Mouse (Mus musculus): Measurements from ENCODE around the gene Mcts2.

The Mcts2 gene

GRCm38 (mm10) chr2:152686399-152686798 is 436 bp upstream of the Mcts2 start:
- DNase-seq (ENCODE audit: low read depth, low spot score), result no peak

DNA sequence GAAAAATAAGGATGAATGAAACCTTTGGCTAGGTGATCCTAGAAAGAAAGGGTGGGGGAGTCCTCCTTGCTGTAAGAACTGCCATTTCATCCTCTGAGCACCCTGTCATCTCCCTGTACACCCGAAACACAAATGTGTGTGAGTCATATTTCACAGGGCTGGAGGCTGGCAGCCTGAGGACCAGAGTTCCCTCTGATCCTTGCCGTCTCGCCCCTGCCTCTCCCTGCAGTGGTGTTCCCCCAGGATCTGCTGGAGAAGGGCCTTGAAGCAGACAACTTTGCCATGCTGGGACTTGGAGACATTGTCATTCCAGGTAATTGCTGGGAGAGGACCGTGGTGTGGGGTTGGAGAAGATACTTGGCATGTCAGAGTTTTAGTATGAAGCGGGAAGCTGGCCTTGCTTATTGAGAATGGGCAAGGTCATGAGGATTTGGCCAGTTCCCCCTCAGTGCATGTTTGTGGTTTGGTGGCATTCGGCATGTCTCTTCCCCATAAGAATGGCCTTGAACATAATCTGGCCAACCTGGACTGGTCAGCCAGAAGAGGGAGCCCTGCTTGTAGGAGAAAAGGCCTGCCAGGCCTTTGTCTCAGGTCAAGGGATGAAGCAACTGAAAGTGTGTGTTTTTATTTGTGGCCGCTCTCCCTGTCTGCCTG is 4.9 kb downstream of the Mcts2 start:
- DNase-seq (ENCODE audit: low read depth, low spot score), result no peak

GRCm38 (mm10) chr2:152693233-152693632 is 6.4 kb downstream of the Mcts2 start:
- no peak for DNase-seq (ENCODE audit: low read depth, low spot score)

DNA sequence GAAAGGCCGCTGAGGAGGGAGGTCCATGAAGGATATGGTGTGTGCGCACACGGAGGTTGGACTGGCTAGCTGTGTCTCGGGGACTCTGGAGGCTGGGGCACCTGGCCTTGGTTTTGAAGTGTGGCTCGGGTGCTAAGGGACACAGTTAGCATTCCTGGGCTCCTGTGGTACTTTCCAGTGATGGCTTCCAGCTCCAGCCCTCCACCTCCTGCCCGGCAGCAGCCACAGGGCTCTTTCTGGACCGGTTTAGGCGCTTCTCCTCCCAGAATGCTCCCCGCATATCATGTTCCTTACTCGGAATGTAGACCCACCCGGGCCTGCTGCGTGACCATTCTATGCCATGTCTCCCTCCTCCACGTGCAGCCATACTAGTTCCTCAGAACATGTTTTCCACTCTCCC is 6.9 kb downstream of the Mcts2 start:
- DNase-seq (ENCODE audit: low read depth, low spot score), result no peak

DNA sequence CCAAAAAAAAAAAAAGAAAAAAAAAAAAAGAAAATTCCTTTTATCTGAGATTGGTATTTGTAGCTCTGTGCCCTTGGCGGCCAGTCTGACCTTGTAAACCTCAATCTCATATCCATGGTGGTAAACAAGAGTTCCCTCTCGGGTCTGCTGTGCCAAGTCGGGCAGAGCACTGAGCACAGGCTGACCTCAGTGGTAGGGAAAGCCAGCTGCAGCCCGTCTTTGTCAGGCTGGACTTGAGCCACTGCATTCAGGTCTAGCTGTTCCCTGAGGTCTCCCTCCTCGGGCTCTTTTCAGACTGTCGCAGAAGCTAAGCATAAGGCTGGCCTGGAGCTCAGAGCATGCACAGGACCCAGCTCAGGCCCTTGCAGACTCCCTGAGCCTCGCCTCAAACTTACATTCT is 7.9 kb downstream of the Mcts2 start:
- DNase-seq (ENCODE audit: low read depth, low spot score), result no peak

DNA sequence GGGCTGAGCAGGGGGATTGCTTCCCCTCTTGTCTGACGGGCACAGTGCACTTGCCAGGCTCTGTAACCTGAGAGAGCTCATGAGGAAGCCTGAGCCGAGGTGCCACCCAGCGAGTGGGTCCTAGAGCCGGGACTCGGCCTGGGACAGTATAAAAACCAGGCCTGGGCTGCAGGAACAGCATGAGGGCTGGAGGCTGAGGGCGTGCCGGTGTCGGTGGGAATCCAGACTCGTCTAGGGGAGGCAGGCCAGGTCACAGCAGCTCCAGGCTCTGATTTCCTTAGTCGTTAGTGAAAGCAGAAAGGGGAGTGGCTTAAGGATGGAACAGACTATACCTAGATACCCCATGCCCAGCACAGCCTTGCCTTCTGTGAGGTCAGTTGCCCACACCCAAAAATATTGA is 9.2 kb downstream of the Mcts2 start:
- no peak for DNase-seq (ENCODE audit: low read depth, low spot score)

DNA sequence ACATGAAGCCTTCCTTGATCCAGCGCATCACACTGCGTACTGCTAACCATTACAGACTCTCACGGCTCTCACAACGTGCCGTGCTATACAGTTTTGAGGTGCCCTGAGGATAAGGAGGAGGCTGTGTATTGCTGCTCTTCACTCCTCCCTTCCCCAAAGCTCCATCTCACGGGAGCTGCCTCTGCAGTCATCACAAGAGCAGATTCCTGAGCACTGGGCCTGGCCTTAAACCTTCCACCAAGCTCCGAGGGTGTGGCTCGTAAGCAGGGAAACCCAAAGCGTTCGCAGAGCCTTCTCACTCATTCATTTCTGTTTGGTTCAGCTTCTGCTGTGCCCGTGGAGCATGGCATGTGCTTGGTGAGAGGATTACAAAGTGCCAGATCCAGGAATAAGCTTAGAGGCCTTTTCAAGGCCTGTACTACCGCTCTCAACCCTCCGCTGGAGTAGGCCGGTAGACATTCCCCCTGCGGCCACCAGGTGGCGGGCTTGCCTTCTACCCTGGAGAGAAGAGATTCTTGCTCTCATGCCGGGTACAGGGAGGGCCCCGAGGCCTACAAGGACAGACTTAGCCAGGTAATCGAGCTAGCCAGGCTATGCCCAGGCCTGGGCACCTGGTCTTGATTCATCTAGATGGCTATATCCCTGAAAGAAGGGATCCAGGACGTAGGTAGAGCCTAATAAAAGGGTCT is 9.8 kb downstream of the Mcts2 start:
- peak; percentile 88 for DNase-seq (ENCODE audit: low read depth, low spot score)

DNA sequence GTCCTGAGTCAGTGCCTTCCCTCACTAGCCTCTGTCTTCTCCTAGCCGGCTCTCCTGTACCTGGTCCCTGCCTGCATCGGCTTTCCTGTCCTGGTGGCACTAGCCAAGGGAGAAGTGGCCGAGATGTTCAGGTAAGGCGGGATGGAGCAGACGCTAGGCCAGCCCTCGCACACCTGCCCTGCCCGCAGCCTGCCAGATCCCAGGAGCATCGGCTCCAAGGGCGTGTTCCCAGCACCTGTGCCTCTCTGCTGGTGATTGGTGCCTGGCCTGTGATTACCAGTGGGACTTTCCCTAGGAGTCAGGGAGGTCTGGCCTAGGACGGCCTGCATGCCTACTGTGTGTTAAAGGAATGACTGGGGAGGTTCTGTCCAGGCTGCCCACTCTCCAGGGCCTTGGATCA is 13.3 kb downstream of the Mcts2 start:
- DNase-seq (ENCODE audit: low read depth, low spot score), result no peak

DNA sequence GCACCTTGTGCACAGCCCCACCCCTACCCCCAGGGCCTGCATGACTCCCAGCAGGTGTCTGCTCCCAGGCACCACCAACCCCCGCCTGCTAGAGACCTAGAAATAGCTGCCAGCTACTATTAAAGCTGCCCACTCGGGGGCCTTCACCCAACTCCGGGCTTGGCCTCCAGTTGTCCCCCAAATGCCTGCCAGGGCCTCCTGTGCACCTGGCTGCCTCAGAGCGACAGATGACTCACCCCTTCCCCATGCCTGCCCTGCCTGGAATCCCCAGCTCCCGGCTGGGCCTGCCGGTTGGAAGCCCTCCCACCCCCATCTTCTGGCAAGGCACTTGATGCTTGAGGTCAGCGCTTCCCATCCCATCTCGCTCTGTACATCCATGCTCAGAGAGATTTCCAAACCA is 13.9 kb downstream of the Mcts2 start:
- no peak for DNase-seq (ENCODE audit: low read depth, low spot score)

GRCm38 (mm10) chr2:152703596-152704255 is 16.9 kb downstream of the Mcts2 start:
- no peak for DNase-seq (ENCODE audit: low read depth, low spot score)

GRCm38 (mm10) chr2:152704256-152704605 is 17.4 kb downstream of the Mcts2 start:
- DNase-seq (ENCODE audit: low read depth, low spot score), result no peak

DNA sequence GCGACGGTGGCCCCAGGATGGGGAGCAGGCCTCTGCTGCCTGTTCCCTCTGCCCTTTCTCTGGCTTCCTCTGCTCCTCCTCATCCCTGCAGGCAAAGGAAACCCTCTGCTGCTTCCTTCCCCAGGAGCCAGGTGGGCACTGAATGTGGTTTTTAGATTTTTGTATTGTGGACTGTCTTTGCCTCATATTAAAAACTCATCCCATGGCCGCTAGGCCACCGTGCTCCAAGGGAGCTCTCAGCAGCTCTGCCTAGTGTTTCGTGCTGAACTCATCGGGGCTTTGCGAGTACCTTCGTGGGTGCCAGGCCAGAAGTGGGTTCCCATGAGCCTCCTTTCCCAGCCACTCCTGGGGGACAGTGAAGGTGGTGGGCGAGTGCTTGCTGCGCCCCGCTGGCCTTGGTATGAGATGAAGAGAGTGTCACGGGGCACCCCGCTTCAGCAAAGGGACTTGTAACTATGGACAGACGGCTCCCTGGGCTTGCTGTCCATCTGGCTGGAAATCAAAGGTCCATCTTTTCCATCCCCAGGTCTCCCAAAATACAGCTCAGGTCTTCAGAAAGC is 18.1 kb downstream of the Mcts2 start:
- no peak for DNase-seq (ENCODE audit: low read depth, low spot score)

DNA sequence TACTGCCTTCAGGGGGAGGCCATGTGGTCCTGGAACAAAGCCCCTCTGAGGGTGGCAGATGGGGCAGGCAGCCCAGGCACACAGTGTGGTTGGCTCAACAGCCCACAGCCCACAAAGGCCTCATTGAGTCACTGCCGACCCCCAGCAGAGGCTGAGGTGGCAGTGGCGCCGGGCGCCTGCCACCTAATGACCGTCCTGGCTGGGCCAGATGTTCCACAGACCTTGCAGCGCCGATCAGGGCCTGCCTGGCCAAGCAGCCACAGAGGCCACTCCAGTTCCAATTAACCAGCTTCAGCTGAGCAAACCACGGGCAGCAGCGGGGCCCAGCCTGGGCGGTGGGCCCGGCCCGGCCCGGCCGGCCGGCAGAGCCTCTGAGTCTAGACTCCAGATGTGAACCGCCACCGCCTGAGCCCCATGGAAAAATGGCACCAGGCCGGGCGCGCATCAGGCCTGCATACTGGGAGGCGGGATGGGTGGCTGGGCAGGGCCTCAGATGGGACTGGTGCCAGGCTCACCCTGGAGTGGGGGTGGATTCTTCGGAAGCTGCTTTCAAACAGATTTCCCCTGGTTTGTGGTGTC is 19.2 kb downstream of the Mcts2 start:
- no peak for DNase-seq (ENCODE audit: low read depth, low spot score)

GRCm38 (mm10) chr2:152707186-152707585 is 20.4 kb downstream of the Mcts2 start:
- DNase-seq (ENCODE audit: low read depth, low spot score), result no peak

- DNase-seq (ENCODE audit: low read depth, low spot score), result no peak
These were observed 20.8 kb downstream of the Mcts2 start for GRCm38 (mm10) chr2:152707627-152708026.

DNA sequence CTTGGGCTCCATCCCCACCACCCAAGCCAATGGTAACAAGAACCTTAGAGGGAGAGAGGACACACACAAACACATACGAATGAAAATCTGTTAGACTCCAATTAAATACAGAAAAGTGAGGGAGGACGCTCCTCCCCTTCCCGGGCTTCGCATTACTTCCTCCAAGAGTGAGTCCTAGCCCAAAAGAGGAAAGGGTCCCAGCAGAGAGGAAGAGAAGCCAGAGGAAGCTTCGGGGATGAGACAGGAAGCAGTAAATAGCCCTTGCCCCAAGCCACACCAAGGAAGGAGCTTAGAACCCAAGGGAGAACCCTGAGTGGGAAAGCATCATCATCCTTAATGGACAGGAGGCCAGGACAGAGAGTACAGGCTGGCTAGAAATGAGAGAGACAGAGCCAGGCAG is 22.2 kb downstream of the Mcts2 start:
- DNase-seq (ENCODE audit: low read depth, low spot score), result no peak

- no peak for DNase-seq (ENCODE audit: low read depth, low spot score)
These were observed 29.5 kb downstream of the Mcts2 start for GRCm38 (mm10) chr2:152716241-152716772.

DNA sequence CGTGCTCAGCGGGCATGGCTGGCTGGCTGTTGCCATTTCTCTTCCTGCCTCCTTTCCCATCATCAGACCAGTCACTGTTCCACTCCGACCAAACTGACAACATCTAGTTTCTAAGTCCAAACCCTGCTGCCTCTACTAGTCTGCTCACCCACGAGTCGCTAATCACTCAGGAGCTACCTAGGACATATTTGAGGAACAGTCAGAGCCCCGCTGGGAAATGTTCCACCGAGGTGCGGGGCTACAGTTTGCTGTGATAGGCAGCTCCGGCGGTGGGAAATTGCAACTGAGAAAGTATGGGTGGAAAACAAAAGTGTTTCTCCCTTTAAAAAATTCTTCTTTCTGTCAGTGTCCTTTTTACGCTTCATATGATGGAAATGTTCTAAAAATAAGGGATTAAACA is 30.8 kb downstream of the Mcts2 start:
- no peak for DNase-seq (ENCODE audit: low read depth, low spot score)

DNA sequence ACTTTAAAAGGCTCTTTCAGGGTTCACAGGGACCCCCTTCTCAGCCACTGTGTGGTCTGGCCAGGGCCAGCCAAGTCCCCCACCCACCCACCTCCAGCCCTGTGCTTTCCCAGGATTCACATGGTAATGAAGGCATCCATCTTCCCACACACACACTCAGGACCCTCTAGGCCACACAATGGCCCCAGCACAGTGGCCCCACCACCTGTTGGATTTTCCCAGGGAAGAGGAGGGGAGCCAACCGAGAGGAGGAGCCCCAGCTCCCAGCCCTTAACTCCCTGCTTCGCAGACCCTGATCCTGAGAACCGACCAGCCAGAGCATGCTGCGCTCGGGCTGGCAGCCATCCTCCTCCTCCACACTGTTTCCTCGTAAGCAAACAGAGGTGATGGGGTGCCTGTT is 31.2 kb downstream of the Mcts2 start:
- no peak for DNase-seq (ENCODE audit: low read depth, low spot score)

GRCm38 (mm10) chr2:152723651-152724331 is 37.0 kb downstream of the Mcts2 start:
- no peak for DNase-seq (ENCODE audit: low read depth, low spot score)

- no peak for DNase-seq (ENCODE audit: low read depth, low spot score)
These were observed 37.5 kb downstream of the Mcts2 start for GRCm38 (mm10) chr2:152724332-152724723.

Measured in retina, postnatal 7 days (tissue).